Mouse (Mus musculus) erythroblast, embryonic 14.5 days (primary cell): ENCODE measurements around the gene S1pr5.

Experiments
- GATA1 ChIP-seq: IDR thresholded peaks from 2 replicates; pipeline ENCODE4 v1.6.1; 2012; ENCODE audit warnings: low read length, inconsistent platforms, mixed read lengths
- TAL1 ChIP-seq: IDR thresholded peaks from 3 replicates; pipeline ENCODE4 v1.6.1; 2012; ENCODE audit warnings: low read length, inconsistent platforms, mixed read lengths

DNA sequence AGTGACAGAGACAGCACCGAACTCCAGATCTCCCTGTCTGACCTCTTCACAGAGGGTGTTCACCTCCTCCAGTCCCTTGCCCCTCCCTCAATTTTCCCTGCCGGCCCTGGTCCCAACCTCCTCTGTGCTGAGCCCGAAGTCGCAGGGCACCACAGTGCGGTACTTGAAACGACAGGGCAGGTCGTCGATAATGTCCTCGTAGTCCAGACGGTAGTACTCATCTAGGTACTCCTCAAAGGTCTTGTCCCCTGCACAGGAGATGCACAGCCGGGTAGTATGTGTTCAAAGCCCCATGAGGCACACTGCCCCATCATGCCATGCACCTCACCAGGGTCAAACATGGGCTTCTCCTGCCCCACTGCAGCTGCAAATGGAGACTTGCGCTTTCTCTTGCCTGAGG lies 27.5 kb upstream of the S1pr5 start:
- TF ChIP-seq TAL1 (no peak), GATA1 (no peak)
